Mouse (Mus musculus) cerebellum, adult 2 months (tissue): ENCODE data around the gene Rpf2. TPM values are rescaled to one million over a fixed set of nuclear protein-coding genes. Genes with fewer than 3 reads are reported as not detected.

Experiments
- DNase-seq, 2 experiments: peaks; one replicate each; pipeline ENCODE4 v3.0.0; 2021
- H3K27ac ChIP-seq: fragments of 200-500 bp; 2 replicates; pipeline ENCODE4 v1.5.1; 2012; ENCODE audit warnings: low read length, control low read depth, inconsistent platforms; ENCODE audit not compliant: insufficient read depth
- H3K27me3 ChIP-seq: fragments of 200-500 bp; 2 replicates; pipeline ENCODE4 v1.6.1; 2012; ENCODE audit warnings: inconsistent platforms, mild to moderate bottlenecking, low read length, moderate library complexity; ENCODE audit not compliant: control insufficient read depth, insufficient read depth
- H3K4me1 ChIP-seq: fragments of 200-500 bp; 2 replicates; pipeline ENCODE4 v1.6.1; 2011; ENCODE audit warnings: low read length; ENCODE audit not compliant: control insufficient read depth, insufficient read depth
- H3K4me3 ChIP-seq: fragments of 200-500 bp; replicated peaks from 2 replicates; pipeline ENCODE3; 2011; ENCODE audit warnings: mild to moderate bottlenecking, low read depth, low read length, control low read depth; ENCODE audit not compliant: insufficient read depth
- CTCF ChIP-seq: fragments of 200-500 bp; IDR thresholded peaks from 2 replicates; pipeline ENCODE4 v1.5.1; 2011; ENCODE audit warnings: low read depth, mild to moderate bottlenecking, control low read depth, low read length, moderate library complexity, borderline replicate concordance; ENCODE audit not compliant: insufficient read depth
- POLR2A ChIP-seq: fragments of 200-500 bp; IDR thresholded peaks from 2 replicates; pipeline ENCODE4 v1.6.1; 2011; ENCODE audit warnings: low read length, control low read depth, borderline replicate concordance; ENCODE audit not compliant: insufficient read depth
- WGBS: fragments of 180-500 bp; shearing (Covaris S2); methylation state at CpG from one replicate; pipeline ENCODE4 v1.1.7; 2018; 5-methylcytosine and 5-hydroxymethylcytosine counted together
- polyA plus RNA-seq: library from polyadenylated mRNA; depleted of rRNA; stranded (reverse); fragments of >200 nt; gene quantifications from 2 replicates; pipeline ENCODE4 v1.2.3, GENCODE M21; 2012

The Rpf2 gene
- polyA plus RNA-seq, 1 experiment, result 15.1 TPM

GRCm38 (mm10) chr10:40192010-40192935, 54.6 kb downstream of the Rpf2 start:
- 66% methylated on average over 18 of the region's 18 CpGs for WGBS
- Histone ChIP-seq H3K4me1 (no peaks in the 10 kb centered on the region), H3K27me3 (no peaks in the 10 kb centered on the region), H3K27ac (no peak overlapping the region), H3K4me3 (no peak overlapping the region)
- DNase-seq, result no peak
- no peak for TF ChIP-seq CTCF
- TF ChIP-seq POLR2A, result no peak

DNA sequence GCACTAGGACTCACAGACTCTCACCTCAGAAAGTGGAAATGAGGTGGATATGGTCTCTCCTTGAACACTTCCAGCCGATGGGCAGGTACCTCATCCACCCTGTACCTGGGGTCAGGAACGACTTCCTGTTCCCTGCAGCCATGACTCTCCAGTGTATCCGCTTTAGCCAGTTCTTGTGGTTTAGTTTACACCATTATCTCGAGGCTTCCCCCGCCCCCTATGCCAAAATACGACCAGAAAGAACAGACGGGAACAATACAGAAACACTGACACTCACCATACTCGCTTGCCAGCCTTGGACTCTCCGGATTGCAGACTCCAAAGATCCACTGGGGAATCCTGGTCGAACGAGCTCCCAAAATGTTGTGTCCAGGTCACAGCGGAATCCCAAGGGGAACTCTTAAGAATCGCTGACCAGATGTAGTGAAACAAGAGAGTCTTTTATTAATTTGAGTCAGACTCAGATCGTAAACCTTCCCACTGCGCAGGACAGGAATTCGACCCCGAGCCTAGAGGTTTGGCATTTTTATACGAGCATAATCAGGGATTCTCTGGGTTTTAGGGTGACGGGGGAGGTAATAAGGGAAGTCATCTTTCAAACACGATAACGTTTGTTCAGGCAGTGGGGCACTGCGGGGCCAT, 55.4 kb downstream of the Rpf2 start:
- 64% methylated on average over 22 of the region's 22 CpGs for WGBS
- no peak for DNase-seq
- TF ChIP-seq CTCF, result no peak
- no peak for TF ChIP-seq POLR2A
- no peak overlapping the region for H3K4me3 ChIP-seq
- H3K27ac ChIP-seq, result no peak overlapping the region
- no peaks in the 10 kb centered on the region for H3K4me1 ChIP-seq
- H3K27me3 ChIP-seq, result no peaks in the 10 kb centered on the region

- Histone ChIP-seq H3K4me1 (no peaks in the 10 kb centered on the region), H3K27ac (no peak overlapping the region), H3K27me3 (no peaks in the 10 kb centered on the region), H3K4me3 (no peak overlapping the region)
- WGBS, result 90% methylated on average over 8 of the region's 8 CpGs
- DNase-seq, result no peak
- TF ChIP-seq CTCF, result no peak; the same call in 1 of the 2 replicates
- no peak for TF ChIP-seq POLR2A
These were observed 56.0 kb downstream of the Rpf2 start for GRCm38 (mm10) chr10:40190871-40191270.

DNA sequence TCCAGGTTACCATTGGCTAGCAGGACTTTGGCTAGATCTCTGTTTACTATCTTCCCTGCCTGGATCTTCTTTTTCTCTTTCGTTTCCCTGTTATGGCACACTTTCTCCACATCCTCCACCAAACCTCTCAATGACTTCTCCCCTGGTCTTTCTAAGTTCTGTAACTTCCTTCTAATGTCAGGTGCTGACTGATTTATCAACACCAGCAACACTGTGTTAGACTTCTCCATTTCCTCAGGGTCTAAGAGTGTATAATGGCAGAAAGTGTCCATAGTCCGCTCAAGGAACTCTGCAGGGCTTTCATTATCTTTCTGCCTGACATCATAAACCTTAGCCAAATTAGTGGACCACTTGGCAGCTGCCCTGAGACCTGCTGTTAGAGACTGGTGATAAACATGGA, 57.1 kb downstream of the Rpf2 start:
- DNase-seq, result no peak

DNA sequence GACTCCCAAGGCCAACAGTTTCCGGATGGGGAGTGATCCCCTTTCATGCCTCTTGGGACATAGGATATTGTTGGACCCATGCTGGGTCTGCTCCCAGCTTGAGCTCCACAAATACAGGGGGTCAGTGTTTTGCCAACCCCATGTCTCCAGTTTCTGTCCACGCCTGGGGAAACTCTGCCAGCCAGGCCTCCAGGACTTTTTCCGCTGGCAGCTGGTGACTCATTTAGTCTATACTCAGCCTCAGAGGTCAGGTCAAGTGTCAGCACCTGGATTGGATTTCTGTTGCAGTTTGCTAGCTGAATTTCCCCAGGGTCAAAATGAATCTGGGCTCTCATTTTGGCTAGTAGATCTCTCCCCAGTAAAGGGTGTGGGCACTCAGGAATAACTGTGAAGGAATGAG, 58.0 kb downstream of the Rpf2 start:
- 81% methylated on average over 3 of the region's 3 CpGs for WGBS
- no peak overlapping the region for H3K4me3 ChIP-seq
- no peaks in the 10 kb centered on the region for H3K4me1 ChIP-seq
- no peak for DNase-seq
- TF ChIP-seq CTCF (no peak), POLR2A (no peak)
- no peaks in the 10 kb centered on the region for H3K27me3 ChIP-seq
- no peak overlapping the region for H3K27ac ChIP-seq

More for the DNA sequence above, 57.1 kb downstream of the Rpf2 start:
- no peak for TF ChIP-seq CTCF
- TF ChIP-seq POLR2A, result no peak
- Histone ChIP-seq H3K27me3 (no peaks in the 10 kb centered on the region), H3K4me1 (no peaks in the 10 kb centered on the region), H3K27ac (no peak overlapping the region), H3K4me3 (no peak overlapping the region)
- 73% methylated on average over 2 of the region's 2 CpGs for WGBS

GRCm38 (mm10) chr10:40185956-40186355, 60.9 kb downstream of the Rpf2 start:
- no peaks in the 10 kb centered on the region for H3K4me1 ChIP-seq
- DNase-seq, result no peak
- H3K27ac ChIP-seq, result no peak overlapping the region
- TF ChIP-seq POLR2A (no peak), CTCF (no peak)
- no peaks in the 10 kb centered on the region for H3K27me3 ChIP-seq
- H3K4me3 ChIP-seq, result no peak overlapping the region

GRCm38 (mm10) chr10:40180011-40180410, 66.8 kb downstream of the Rpf2 start:
- TF ChIP-seq CTCF, result no peak
- TF ChIP-seq POLR2A, result no peak
- no peak for DNase-seq
- no peak overlapping the region for H3K27ac ChIP-seq
- no peaks in the 10 kb centered on the region for H3K4me1 ChIP-seq
- no peaks in the 10 kb centered on the region for H3K27me3 ChIP-seq
- 87% methylated on average over 2 of the region's 2 CpGs for WGBS
- H3K4me3 ChIP-seq, result no peak overlapping the region

GRCm38 (mm10) chr10:40179142-40179541, 67.7 kb downstream of the Rpf2 start:
- Histone ChIP-seq H3K27ac (no peak overlapping the region), H3K4me3 (no peak overlapping the region), H3K4me1 (no peaks in the 10 kb centered on the region), H3K27me3 (no peaks in the 10 kb centered on the region)
- TF ChIP-seq POLR2A (no peak), CTCF (no peak)
- DNase-seq, result no peak
- 92% methylated on average over 5 of the region's 5 CpGs for WGBS
